Mouse (Mus musculus): ENCODE results near the gene Rpn1.

Rpn1 gene

DNA sequence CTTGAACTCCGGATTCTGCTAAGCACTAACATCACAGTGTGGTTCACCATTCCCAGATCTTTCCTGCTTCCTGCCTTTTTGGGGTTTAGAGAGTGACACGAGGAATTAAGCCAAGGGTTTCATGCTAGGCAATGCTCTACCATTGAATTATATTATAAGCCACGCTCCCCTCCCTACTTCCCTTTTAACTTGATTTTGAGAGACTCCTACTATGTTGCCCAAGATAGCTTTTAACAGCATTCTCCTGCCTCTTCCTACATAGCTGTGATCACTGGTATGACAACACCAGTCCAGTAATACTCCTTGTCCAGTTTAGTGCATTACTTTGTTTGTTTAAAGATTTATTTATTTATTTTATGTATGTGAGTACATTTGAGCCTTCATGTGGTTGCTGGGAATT is 16.6 kb upstream of the Rpn1 start:
- DNase-seq: no peak

DNA sequence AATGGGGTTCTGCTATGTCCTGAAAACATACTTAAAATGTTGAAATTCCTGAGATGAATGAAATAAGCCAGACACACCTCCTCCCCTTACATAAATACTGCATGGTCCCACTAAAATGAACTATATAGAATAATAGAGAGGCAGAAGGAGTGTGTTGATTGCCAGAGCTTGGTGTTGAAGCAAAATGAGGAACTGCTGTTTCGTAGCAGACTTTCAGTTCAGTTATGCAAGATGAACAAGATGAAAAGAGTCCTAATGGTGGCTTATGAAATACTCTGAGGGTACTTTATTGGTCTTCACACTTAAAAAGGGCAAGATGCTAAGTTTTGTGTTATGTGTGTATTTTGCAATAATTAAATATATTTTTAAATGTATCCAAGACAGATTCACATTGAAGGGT is 15.5 kb upstream of the Rpn1 start:
- DNase-seq: no peak

- DNase-seq: no peak
Measured at GRCm38 (mm10) chr6:88070468-88070867, 13.8 kb upstream of the Rpn1 start.

DNA sequence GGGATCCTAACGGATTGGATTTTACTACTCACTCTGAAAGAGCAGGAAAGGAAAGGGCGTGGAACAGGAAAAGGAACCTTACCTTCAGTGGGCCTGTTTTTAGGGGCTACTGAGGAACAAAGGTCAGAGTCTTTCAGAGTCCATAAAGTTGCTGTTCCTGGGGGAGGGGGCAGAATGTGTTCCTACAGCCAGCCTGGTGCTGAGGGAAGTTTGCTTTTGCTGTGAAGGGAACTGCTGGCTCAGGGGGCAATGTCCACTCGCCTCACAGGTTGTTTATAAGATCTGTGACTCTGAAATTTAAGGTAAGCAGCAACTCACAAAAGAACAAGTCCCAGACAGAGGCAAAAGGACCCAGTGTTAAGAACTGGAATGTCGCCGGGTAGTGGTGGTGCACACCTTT is 13.1 kb upstream of the Rpn1 start:
- DNase-seq: peak; percentile 83

- peak; percentile 97 for DNase-seq
Measured at GRCm38 (mm10) chr6:88074752-88075554, 9.3 kb upstream of the Rpn1 start.

DNA sequence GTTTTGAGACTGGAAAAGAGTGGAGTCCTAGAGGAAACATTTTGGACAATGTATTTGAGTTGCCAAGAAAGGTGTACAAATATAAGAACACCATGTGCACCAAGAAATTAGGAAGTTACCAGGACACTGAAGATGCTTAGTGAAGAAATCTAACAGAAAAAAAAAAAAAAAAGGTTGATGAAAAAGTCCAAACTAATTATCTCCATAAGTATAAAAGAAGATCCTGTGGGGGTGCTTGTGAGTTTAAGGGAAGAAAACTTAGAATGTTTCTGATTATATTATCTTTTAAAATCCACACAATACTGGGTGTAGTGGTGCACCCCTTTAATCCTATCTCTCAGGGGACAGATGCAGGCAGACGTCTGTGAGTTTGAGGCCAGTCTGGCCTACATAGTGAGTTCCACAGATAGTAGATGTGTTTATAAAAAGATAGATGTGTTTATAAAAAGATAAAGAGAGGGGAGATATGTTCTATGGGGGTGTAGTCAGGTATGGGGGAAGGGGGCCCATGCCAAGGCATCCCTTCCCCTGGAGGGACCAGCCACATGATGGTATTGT is 8.2 kb upstream of the Rpn1 start:
- DNase-seq: no peak

DNA sequence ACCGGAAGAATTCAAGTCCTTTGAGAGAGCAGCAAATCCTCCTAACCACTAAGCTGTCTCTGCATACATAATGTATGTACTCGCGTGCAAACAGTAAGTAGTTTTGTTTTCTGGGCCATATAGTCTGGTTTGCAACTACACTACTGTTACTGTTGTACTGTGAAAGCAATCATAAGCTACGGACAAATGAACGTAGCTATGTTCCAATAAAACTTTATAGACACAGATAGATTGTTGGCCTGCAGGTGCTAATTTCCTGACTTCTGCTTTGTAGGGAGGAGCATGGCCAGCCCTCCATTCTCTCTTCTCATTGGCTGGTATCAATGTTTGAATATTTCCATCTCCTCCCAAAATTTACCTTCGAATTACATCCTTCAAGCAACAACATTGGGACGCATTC is 1.2 kb upstream of the Rpn1 start:
- no peak for DNase-seq

- DNase-seq: no peak
Measured at GRCm38 (mm10) chr6:88083672-88084071, 610 bp upstream of the Rpn1 start.

GRCm38 (mm10) chr6:88088971-88089370 is 4.7 kb downstream of the Rpn1 start:
- no peak for DNase-seq

GRCm38 (mm10) chr6:88095377-88095776 is 11.1 kb downstream of the Rpn1 start:
- peak; percentile 24 for DNase-seq

- DNase-seq: no peak
Measured at GRCm38 (mm10) chr6:88102096-88102495, 17.8 kb downstream of the Rpn1 start.

DNA sequence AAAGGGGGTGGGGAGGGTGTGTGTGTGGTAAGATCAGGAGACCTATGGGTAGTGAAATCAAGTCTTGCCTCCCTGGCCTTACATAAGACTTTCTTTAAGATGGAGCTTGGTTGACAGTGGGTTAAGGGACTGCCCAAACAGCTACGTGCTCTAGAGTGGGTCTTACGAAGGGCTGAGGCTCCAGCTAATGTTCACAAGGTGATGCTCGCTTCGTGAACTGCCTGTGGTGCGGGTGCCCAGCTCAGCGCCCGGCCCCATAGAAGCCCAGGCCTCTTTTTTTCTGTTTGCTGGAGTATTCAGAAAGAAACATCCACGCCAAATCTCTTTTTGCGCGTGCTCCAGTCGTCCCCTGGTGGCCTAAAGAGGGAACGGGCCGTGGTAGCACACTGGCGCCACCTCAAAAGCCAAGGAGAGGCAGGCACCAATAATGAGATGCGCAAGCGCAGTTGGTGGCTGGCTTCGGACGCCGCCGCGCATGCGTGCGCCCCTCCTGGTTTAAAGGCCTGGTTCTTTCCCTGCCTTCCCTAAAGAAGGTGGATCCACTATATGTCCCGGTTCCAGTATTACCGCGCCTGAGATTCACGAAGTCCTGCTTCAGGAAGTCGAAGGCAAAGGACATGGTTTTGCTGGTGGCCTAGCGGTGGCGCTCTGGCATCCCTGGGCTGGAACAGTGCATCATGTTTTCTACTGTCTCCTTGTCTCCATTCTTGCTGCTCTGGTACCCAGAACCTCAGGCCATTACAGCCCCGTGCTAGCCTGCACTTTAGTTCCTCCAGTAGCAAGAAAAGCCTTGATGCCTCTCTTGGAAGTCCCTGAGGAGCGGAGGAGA is 21.7 kb downstream of the Rpn1 start:
- peak; percentile 95 for DNase-seq

- DNase-seq: no peak
Measured at GRCm38 (mm10) chr6:88106612-88107123, 22.4 kb downstream of the Rpn1 start.

- DNase-seq: no peak
Measured at GRCm38 (mm10) chr6:88107661-88108535, 23.6 kb downstream of the Rpn1 start.

DNA sequence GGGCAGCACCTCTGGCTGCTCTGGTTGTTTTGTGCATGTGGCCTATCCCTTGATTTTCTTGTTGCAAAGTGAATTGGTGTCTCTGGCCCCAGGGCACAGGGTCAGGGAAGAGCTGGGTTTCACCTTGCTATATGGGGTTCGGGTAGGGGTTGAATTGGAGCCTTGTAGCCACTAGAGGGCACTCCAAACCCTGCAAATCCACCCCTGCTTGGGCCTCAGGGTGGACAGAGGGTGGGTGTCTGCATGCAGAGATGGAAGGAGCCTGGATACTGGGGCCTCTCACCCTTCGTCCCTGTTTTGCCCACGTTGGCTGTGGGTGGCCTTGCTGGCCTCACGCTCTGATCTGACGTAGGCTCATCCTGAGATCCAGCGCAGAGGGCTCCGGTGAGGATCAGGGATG is 28.9 kb downstream of the Rpn1 start:
- peak; percentile 65 for DNase-seq

DNA sequence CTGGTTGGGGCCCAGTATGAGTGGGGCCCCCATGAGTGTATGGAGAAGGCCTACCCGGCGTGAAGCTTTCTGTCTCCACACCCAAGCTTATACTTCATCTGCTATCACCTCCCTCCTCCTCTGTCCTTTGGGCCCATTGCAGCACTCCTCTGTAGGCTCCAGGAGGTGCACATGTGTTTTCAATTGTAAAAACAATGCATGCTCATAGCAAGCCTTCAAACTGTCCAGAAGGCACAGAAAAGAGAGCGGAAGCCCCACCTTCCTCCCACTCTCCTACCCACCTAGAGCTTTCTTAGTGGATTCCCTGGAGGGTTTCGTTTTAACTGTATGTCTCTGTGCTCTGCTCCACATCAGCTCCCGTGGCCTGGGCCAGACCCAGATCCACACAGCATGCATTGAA is 30.1 kb downstream of the Rpn1 start:
- DNase-seq: no peak

DNA sequence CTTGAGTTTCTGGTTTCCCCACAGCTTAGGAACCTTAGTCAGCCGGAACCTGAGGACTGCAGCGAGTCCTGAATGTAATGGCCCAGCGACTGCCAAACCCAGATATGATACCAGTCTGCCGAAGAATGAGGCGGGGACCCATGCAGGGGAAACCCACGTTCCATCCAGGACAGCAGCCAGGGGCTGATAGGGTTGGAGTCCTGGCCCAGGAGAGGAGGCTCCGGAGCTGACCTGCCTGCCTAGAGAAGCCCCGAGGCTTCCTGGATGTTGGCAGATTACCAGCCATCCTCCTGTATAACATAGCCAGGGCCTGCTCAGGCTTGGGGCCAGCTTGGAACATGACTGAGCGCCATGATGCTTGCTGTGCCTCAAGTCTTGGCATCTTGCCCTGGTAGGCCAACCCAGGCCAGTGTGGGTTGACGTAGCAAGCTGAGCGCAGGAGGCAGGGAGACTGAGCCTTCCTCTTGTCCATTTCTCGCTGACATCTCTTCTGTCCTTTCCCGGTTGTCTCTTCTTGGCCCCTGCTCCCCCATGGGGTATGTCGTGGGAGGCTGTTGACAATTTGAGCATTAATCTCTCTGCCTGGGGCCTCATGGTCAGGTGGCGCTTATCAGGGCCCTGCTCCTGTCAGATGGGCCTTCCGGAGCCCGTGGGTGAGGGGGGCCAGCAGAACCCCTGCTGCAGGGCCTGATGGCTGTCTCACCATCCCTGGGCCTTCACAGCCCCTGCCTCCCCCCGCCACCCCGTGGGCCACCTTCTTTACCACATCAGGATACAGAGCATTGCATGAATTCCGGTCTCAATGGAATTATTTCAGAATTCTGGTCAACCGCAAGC is 32.3 kb downstream of the Rpn1 start:
- DNase-seq: peak; percentile 56

DNA sequence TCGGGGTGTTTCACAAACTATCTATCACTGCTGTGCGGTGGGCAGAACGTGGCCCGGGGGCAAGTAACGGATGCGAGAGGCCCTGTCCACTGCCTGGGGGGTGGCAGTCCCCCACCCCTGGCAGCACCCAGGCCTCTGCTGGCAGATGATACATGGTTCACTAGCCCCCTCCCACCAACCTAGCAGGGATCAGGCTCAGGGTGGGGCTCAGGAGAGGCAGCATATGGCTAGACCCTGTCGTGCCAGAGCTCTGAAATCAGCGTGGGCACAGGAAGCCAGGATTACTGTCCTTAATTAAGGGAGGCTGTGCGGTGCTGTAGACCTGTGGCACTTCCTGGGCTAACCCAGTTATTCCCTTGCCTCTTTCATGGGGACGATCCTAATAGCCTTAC is 32.9 kb downstream of the Rpn1 start:
- DNase-seq: no peak

DNA sequence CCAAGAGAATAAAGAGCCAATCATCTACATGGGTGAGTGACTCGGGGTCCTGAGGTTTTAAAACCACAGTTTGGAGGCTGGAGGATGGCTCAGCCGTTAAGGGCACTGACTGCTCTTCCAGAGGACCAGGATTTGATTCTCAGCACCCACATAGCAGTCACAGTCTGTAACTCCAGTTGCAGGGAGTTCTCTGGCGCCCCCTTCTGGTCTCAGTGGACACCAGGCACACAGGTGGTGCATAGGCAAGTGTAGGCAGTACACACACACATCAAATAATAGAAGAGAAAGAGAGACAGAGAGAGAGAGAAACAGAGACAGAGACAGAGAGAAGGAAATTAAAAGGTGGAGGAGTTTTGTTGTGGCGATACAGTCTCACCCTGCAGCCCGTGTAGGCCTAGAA is 35.0 kb downstream of the Rpn1 start:
- no peak for DNase-seq

- no peak for DNase-seq
Measured at GRCm38 (mm10) chr6:88120813-88121212, 36.5 kb downstream of the Rpn1 start.

DNA sequence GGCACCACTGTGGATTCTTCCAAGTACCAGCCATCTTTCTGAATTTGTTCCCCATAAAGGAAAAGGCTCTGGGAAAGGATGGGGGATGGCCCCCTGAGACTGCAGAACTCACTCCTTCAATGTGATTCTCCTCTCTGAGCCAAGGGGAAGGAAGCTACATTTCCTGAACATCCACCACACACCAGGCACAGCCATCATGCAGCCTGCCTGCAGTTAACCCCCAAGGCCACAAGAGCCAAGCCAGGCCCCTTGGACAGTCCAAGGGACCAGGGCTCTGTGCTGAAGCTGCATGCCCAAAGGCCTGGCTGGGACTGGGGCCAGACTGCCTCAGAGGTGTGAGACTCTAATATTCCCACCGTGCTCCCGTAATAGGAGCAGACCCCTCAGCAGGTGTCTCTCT is 37.5 kb downstream of the Rpn1 start:
- no peak for DNase-seq

All from kidney, postnatal 14 days (tissue).